Mouse (Mus musculus): ENCODE data around the gene Fancg. TPM values are rescaled to one million over a fixed set of nuclear protein-coding genes. Genes with fewer than 3 reads are reported as not detected.

Gene Fancg
- total and polyA plus RNA-seq, 3 experiments, result 11.4 to 24.6 TPM; not detected in 1

DNA sequence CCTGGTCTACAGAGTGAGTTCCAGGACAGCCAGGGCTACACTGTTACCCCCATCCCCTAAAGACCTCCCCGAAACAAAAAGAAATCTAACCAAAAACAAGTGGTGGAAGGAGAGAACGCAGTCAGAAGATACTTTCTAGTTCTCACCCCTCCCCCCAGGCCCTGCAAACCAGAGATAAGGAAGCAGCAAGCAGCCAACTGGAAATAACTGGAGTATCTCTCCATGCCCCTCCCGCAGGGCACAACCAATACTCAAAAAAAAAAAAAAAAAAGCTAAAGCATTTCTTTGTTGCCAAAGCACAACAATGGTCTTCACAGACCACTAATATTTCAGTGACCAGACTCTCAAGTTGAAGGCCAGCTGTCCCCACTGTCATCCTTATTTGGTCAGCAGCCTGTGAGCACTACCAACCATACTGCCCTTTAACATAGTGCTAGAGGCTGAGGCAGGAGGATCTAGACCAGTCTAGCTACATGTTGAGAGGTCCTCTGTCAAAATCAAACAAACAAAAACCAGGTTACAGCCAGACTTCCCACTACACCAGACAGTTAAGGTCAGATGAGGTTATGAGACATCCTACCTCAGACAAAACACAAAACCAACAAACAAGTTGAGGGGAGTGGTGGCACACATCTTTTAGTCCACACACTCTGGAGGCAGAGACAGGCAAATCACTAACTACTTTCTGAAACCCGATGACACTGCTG, 27.7 kb upstream of the Fancg start (continued):
- TF ChIP-seq MYB (IDR thresholded peaks at IDR 0.05; ENCODE audit: low read depth, low read length) (peak; percentile 50; the same call in 1 of the 2 replicates), ZNF384 (IDR thresholded peaks at IDR 0.05; ENCODE audit: low read depth, low read length) (peak; percentile 99), ETS1 (IDR thresholded peaks at IDR 0.05; ENCODE audit: low read depth, low read length) (peak; percentile 95), CHD1 (IDR thresholded peaks at IDR 0.05; ENCODE audit: low read depth, low read length) (0 out of 2 replicates have a peak, but pooled peaks have one; percentile 54), SIN3A (IDR thresholded peaks at IDR 0.05; ENCODE audit: low read length) (peak; percentile 91), TAL1 (IDR thresholded peaks at IDR 0.05; ENCODE audit: low read length) (peak; percentile 95), EP300 (IDR thresholded peaks at IDR 0.05; ENCODE audit: low read depth in 1 of 2, low read length in 2 of 2) (peak; percentile 97 to 98), CHD2 (IDR thresholded peaks at IDR 0.05; ENCODE audit: low read length) (peak; percentile 83), RCOR1 (IDR thresholded peaks at IDR 0.05; ENCODE audit: low read depth, low read length) (peak; percentile 92), KAT2A (conservative IDR thresholded peaks at IDR 0.05; ENCODE audit: low read depth, low read length) (no peak), BHLHE40 (IDR thresholded peaks at IDR 0.05; ENCODE audit: borderline replicate concordance, low read depth, low read length) (peak; percentile 60), GABPA (IDR thresholded peaks at IDR 0.05; ENCODE audit: low read depth, low read length) (peak; percentile 30; the same call in 1 of the 2 replicates), TCF12 (IDR thresholded peaks at IDR 0.05; ENCODE audit: low read depth, low read length) (peak; percentile 99), POLR2AphosphoS5 (IDR thresholded peaks at IDR 0.05; ENCODE audit: borderline replicate concordance, low read depth, low read length) (no peak)

DNA sequence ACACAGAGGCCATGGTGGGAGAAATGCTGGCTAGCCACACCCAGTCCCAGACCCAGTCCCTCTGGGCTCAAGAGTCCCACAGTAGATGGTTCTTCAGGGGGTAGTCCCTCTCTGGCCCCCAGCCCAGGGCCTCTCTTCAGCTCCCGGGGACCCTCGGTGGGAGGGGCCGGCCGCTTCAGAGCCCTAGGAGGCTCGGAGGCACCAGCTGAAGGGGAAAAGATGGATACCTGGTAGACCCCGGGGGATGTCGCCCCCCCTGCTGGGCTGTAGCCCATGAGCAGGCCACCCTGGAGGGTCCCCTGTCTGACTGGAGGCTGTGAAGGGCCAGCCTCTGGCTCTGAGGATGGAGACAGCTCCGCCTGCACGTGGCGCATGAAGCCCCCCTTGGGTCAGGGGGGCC, 26.1 kb upstream of the Fancg start:
- no peak for DNase-seq (ENCODE audit: low read depth, low spot score)
- Histone ChIP-seq H3K79me2 (ENCODE audit: control insufficient read depth, insufficient read depth, low read length, poor library complexity) (no peaks in the 10 kb centered on the region), H3K27me3 (ENCODE audit: control insufficient read depth in 1 of 2, insufficient read depth in 2 of 2, low read length in 2 of 2) (no peaks in the 10 kb centered on the region), H3K4me3 (ENCODE audit: control insufficient read depth in 1 of 2, insufficient read depth in 1 of 2, low read depth in 2 of 2, low read length in 2 of 2) (no peak overlapping the region), H3K9ac (ENCODE audit: control insufficient read depth, low read depth, low read length, poor library complexity, severe bottlenecking) (no peak overlapping the region), H3K36me3 (ENCODE audit: control insufficient read depth in 1 of 2, insufficient read depth in 2 of 2, low read length in 2 of 2) (peaks cover 0 to 21% of the 10 kb centered on the region in 2 experiments; a peak in 2 of 4 replicates), H3K4me1 (ENCODE audit: control insufficient read depth in 1 of 2, insufficient read depth in 2 of 2, low read length in 2 of 2) (peaks cover 21 to 38% of the 10 kb centered on the region in 2 experiments), H3K9me3 (replicated peaks; ENCODE audit: insufficient read depth, low read length) (no peaks in the 10 kb centered on the region), H3K27ac (ENCODE audit: control insufficient read depth, low read depth, low read length) (no peak overlapping the region)
- TF ChIP-seq ZC3H11A (IDR thresholded peaks at IDR 0.05; ENCODE audit: low read depth, low read length), result no peak
- no peak for TF ChIP-seq SIN3A (IDR thresholded peaks at IDR 0.05; ENCODE audit: low read length)
- TF ChIP-seq POLR2AphosphoS2 (IDR thresholded peaks at IDR 0.05; ENCODE audit: low read length), result no peak
- TF ChIP-seq ELF1 (IDR thresholded peaks at IDR 0.05; ENCODE audit: low read depth, low read length), result no peak
- TF ChIP-seq MAX (IDR thresholded peaks at IDR 0.05; ENCODE audit: low read length), result no peak
